Mouse (Mus musculus) urinary bladder, postnatal 25 days (tissue): ENCODE results near the gene Hey2.

ENCODE experiments used
- DNase-seq: peaks from one replicate; pipeline ENCODE4 v3.0.0; 2022; ENCODE audit warnings: low spot score

Hey2 gene

GRCm38 (mm10) chr10:30791016-30791415, 51.6 kb downstream of the Hey2 start:
- DNase-seq = no peak

- DNase-seq = no peak
These were observed 53.1 kb downstream of the Hey2 start for GRCm38 (mm10) chr10:30789521-30789920.

- no peak for DNase-seq
These were observed 54.3 kb downstream of the Hey2 start for GRCm38 (mm10) chr10:30788340-30788721.

GRCm38 (mm10) chr10:30787684-30788339, 54.8 kb downstream of the Hey2 start:
- DNase-seq = no peak

- DNase-seq = no peak
These were observed 56.4 kb downstream of the Hey2 start for GRCm38 (mm10) chr10:30786103-30786754.
